Mouse (Mus musculus) CH12.LX (cell line): Measurements from ENCODE around the gene Chid1. TPM values are rescaled to one million over a fixed set of nuclear protein-coding genes. Genes with fewer than 3 reads are reported as not detected.

ENCODE experiments used
- DNase-seq: peaks from one replicate; pipeline ENCODE4 v3.0.0-alpha.2; 2013; ENCODE audit errors: extremely low read depth
- H3K27ac ChIP-seq: 2 replicates; pipeline ENCODE4 v1.5.1; 2012; ENCODE audit warnings: low read depth, mild to moderate bottlenecking, control low read depth, moderate library complexity; ENCODE audit not compliant: insufficient read depth
- H3K27me3 ChIP-seq: replicated peaks from 2 replicates; pipeline ENCODE3; 2012; ENCODE audit warnings: inconsistent platforms
- H3K36me3 ChIP-seq, 2 experiments: replicated peaks in 1 of 2; 2 replicates each; pipeline versions ENCODE3 to v1.6.1; 2012; ENCODE audit warnings: inconsistent platforms in 1 of 2, low read length in 1 of 2, mild to moderate bottlenecking in 1 of 2, mixed read lengths in 1 of 2, moderate library complexity in 1 of 2; ENCODE audit not compliant: control insufficient read depth in 1 of 2, insufficient read depth in 1 of 2
- H3K4me1 ChIP-seq, 2 experiments: 2 replicates each; pipeline ENCODE4 v1.6.1; 2012; ENCODE audit warnings: inconsistent platforms in 1 of 2, moderate library complexity in 1 of 2; ENCODE audit not compliant: insufficient read depth in 2 of 2, control insufficient read depth in 1 of 2
- H3K4me2 ChIP-seq: 2 replicates; pipeline ENCODE4 v1.6.1; 2012; ENCODE audit warnings: low read depth, mild to moderate bottlenecking, control low read depth; ENCODE audit not compliant: poor library complexity, insufficient read depth, severe bottlenecking
- H3K4me3 ChIP-seq, 3 experiments: fragments of 150-350 bp in 1 of 3; sonication (generic) in 1 of 3; replicated peaks in 1 of 3; 2 replicates each; pipeline versions ENCODE3 to v1.5.1; 2011 to 2012; ENCODE audit warnings: low read depth in 2 of 3, low read length in 2 of 3, mild to moderate bottlenecking in 2 of 3, moderate library complexity in 2 of 3, control low read depth in 1 of 3, improper control_type of control experiment in 1 of 3, inconsistent platforms in 1 of 3, mixed read lengths in 1 of 3; ENCODE audit not compliant: poor library complexity in 1 of 3
- H3K79me2 ChIP-seq: replicated peaks from 2 replicates; pipeline ENCODE4 v1.6.1; 2012; ENCODE audit warnings: mild to moderate bottlenecking, moderate library complexity; ENCODE audit not compliant: control insufficient read depth, poor library complexity, insufficient read depth, severe bottlenecking; ENCODE audit errors: extremely low read depth
- H3K9ac ChIP-seq: 2 replicates; pipeline ENCODE4 v1.6.1; 2012; ENCODE audit warnings: low read depth, mild to moderate bottlenecking, control low read depth, moderate library complexity; ENCODE audit not compliant: insufficient read depth
- H3K9me3 ChIP-seq: replicated peaks from 2 replicates; pipeline ENCODE3; 2012; ENCODE audit warnings: low read length, inconsistent platforms, mixed read lengths
- CHD2 ChIP-seq: IDR thresholded peaks from 2 replicates; pipeline ENCODE4 v1.6.1; 2011; ENCODE audit warnings: low read length, improper control_type of control experiment
- E2F4 ChIP-seq: IDR thresholded peaks from 2 replicates; pipeline ENCODE4 v1.6.1; 2011; ENCODE audit warnings: low read depth, low read length, improper control_type of control experiment; ENCODE audit not compliant: insufficient replicate concordance
- ELF1 ChIP-seq: IDR thresholded peaks from 2 replicates; pipeline ENCODE4 v1.6.1; 2014; ENCODE audit warnings: low read depth, mild to moderate bottlenecking, inconsistent platforms, low read length, improper control_type of control experiment
- GABPA ChIP-seq: IDR thresholded peaks from 2 replicates; pipeline ENCODE4 v1.6.1; 2012; ENCODE audit warnings: low read depth, low read length, improper control_type of control experiment, inconsistent platforms; ENCODE audit not compliant: insufficient replicate concordance
- HCFC1 ChIP-seq: IDR thresholded peaks from 2 replicates; pipeline ENCODE4 v1.6.1; 2012; ENCODE audit warnings: low read depth, mild to moderate bottlenecking, inconsistent platforms, low read length, improper control_type of control experiment
- JUN ChIP-seq: IDR thresholded peaks from 2 replicates; pipeline ENCODE4 v1.6.1; 2011; ENCODE audit warnings: low read depth, mild to moderate bottlenecking, low read length, improper control_type of control experiment, moderate library complexity; ENCODE audit not compliant: insufficient read depth
- JUND ChIP-seq: conservative IDR thresholded peaks from 2 replicates; pipeline ENCODE4 v1.6.1; 2011; ENCODE audit warnings: low read depth, low read length, improper control_type of control experiment
- KAT2A ChIP-seq: IDR thresholded peaks from 2 replicates; pipeline ENCODE4 v1.6.1; 2012; ENCODE audit warnings: low read length, improper control_type of control experiment, inconsistent platforms; ENCODE audit not compliant: insufficient replicate concordance
- MAFK ChIP-seq: IDR thresholded peaks from 2 replicates; pipeline ENCODE4 v1.6.1; 2011; ENCODE audit warnings: low read length, improper control_type of control experiment; ENCODE audit not compliant: insufficient replicate concordance
- MAZ ChIP-seq: IDR thresholded peaks from 2 replicates; pipeline ENCODE4 v1.6.1; 2012; ENCODE audit warnings: low read depth, mild to moderate bottlenecking, inconsistent platforms, low read length, improper control_type of control experiment, moderate library complexity
- MXI1 ChIP-seq: IDR thresholded peaks from 2 replicates; pipeline ENCODE4 v1.6.1; 2011; ENCODE audit warnings: mild to moderate bottlenecking, low read depth, low read length, improper control_type of control experiment
- MYC ChIP-seq: IDR thresholded peaks from 2 replicates; pipeline ENCODE4 v1.6.1; 2011; ENCODE audit warnings: low read depth, mild to moderate bottlenecking, improper control_type of control experiment, low read length
- NRF1 ChIP-seq: IDR thresholded peaks from 2 replicates; pipeline ENCODE4 v1.6.1; 2014; ENCODE audit warnings: low read depth, mild to moderate bottlenecking, inconsistent platforms, low read length, improper control_type of control experiment, moderate library complexity
- PAX5 ChIP-seq: IDR thresholded peaks from 2 replicates; pipeline ENCODE4 v1.6.1; 2012; ENCODE audit warnings: low read length, inconsistent platforms, mixed read lengths
- POLR2A ChIP-seq: IDR thresholded peaks from 2 replicates; pipeline ENCODE4 v1.6.1; 2011; ENCODE audit warnings: low read depth, mild to moderate bottlenecking, improper control_type of control experiment, low read length
- POLR2AphosphoS2 ChIP-seq: IDR thresholded peaks from 2 replicates; pipeline ENCODE4 v1.6.1; 2011; ENCODE audit warnings: low read depth, low read length, improper control_type of control experiment
- SIN3A ChIP-seq: IDR thresholded peaks from 2 replicates; pipeline ENCODE4 v1.6.1; 2012; ENCODE audit warnings: low read length, improper control_type of control experiment, inconsistent platforms
- SMC3 ChIP-seq: IDR thresholded peaks from 2 replicates; pipeline ENCODE4 v1.6.1; 2011; ENCODE audit warnings: low read depth, low read length, improper control_type of control experiment
- TBP ChIP-seq: conservative IDR thresholded peaks from 2 replicates; pipeline ENCODE4 v1.6.1; 2011; ENCODE audit warnings: low read depth, low read length, improper control_type of control experiment
- TCF12 ChIP-seq: IDR thresholded peaks from 2 replicates; pipeline ENCODE4 v1.6.1; 2014; ENCODE audit warnings: low read depth, mild to moderate bottlenecking, inconsistent platforms, low read length, improper control_type of control experiment
- UBTF ChIP-seq: IDR thresholded peaks from 2 replicates; pipeline ENCODE4 v1.6.1; 2012; ENCODE audit warnings: low read depth, mild to moderate bottlenecking, inconsistent platforms, low read length, improper control_type of control experiment, moderate library complexity
- ZMIZ1 ChIP-seq: IDR thresholded peaks from 2 replicates; pipeline ENCODE4 v1.6.1; 2012; ENCODE audit warnings: low read depth, mild to moderate bottlenecking, inconsistent platforms, low read length, improper control_type of control experiment
- dilution Hi-C: fragments of 300-500 bp; cut with MboI; formaldehyde crosslinking; loops from 2 replicates; pipeline ENCODE4 v1.14.3; 2020; ENCODE audit warnings: low sequenced_read_pairs; ENCODE audit not compliant: extremely low pct_unique_long_range_greater_than_20kb, extremely low pct_ligation_motif_present
- in situ Hi-C: fragments of 300-500 bp; cut with MboI; formaldehyde crosslinking; loops from 3 replicates; pipeline ENCODE4 v1.14.3; 2019; ENCODE audit warnings: low sequenced_read_pairs, low pct_ligation_motif_present, low pct_unique_long_range_greater_than_20kb, mixed read lengths
- polyA plus RNA-seq: library from polyadenylated mRNA; unstranded; fragments of >175 nt; gene quantifications from 2 replicates; pipeline ENCODE4 v1.2.1, GENCODE M21; 2012; ENCODE audit warnings: low read depth; ENCODE audit not compliant: insufficient read length
- total RNA-seq, 2 experiments: library from RNA; depleted of rRNA; stranded (reverse); fragments of 300-350 nt in 1 of 2; fragments of >200 nt in 1 of 2; gene quantifications; 2 replicates each; pipeline ENCODE4 v1.2.3; 2012 to 2014

Gene Chid1
- total and polyA plus RNA-seq, 3 experiments, result 27.0 to 50.5 (median 42.3) TPM

DNA sequence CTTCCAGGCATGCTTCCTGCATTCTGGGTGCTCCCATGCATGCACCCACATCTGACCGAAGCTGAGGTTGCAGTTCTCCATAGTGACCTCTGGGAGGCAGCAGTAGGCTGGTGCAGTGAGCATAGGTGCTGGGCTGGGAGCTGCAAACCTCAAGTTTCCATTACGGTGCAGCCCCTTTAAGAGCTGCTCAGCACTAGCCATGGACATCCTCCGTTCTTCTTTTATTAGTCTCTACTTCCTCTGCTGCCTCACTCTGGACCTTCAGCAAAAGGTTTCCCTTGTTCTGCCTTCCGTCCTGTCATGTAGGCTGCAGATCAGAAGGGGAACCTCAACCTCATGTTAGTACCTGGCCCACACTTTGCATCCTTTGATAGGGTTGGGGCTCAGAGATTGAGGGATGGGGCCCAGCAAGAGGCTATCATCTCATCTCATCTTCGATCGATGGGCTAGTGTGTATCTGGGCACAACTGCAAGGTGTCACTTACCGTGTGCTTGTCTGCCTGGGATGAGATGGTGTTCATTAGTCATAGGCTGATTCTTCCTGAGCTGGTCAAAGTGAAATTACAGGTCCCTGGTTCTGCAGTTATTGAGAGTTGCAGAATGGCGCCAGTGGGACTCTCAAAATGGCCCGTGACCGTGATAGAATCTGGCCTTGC, 58.7 kb downstream of the Chid1 start (continued):
- peak; percentile 56 for TF ChIP-seq HCFC1
- no peak for TF ChIP-seq KAT2A
- no peak for TF ChIP-seq CHD2
- 0 out of 2 replicates have a peak, but pooled peaks have one; percentile 11 for TF ChIP-seq JUN
- TF ChIP-seq MYC, result peak; percentile 70; the same call in 1 of the 2 replicates
- TF ChIP-seq MAFK, result peak; percentile 70; the same call in 1 of the 2 replicates
- no peak for TF ChIP-seq UBTF
- peak; percentile 78 for TF ChIP-seq MAZ
- TF ChIP-seq GABPA, result no peak
- peak; percentile 47; the same call in 1 of the 2 replicates for TF ChIP-seq TCF12
- TF ChIP-seq POLR2AphosphoS2, result no peak

DNA sequence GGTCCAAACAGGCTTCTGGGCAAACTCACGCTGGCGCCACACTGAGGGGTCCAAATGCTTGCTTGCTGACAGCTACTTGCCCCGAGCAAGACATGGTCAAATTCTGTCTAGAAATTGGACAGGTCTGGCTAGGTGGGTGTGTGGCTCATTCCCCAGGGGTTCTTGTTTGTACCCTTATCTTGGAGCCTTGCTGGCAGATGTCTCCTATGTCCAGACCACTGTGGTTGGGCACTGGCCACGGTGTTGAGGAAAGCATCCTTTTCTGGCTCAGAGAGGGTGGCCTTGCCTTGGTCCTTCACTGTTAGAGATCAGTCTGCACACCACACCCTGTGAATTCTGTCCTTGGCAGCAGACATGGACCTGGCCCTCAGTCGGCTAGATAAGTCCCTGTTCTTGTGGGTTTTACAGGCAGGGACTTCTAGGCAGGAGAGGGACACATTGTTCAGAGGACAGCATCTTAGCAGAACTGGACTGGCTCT, 61.3 kb downstream of the Chid1 start:
- in situ Hi-C loops, result no loop called here
- TF ChIP-seq MXI1, result no peak
- TF ChIP-seq SMC3, result no peak
- TF ChIP-seq ZMIZ1, result no peak
- no peak for TF ChIP-seq PAX5
- TF ChIP-seq SIN3A, result no peak
- no peak for TF ChIP-seq MAFK
- TF ChIP-seq E2F4, result no peak
- no peak for TF ChIP-seq TBP
- TF ChIP-seq JUN, result no peak
- TF ChIP-seq TCF12, result no peak
- no peak for TF ChIP-seq ELF1
- TF ChIP-seq JUND, result no peak
- TF ChIP-seq NRF1, result no peak
- TF ChIP-seq MYC, result no peak
- TF ChIP-seq POLR2A, result no peak
- Histone ChIP-seq H3K79me2 (peaks cover 16% of the 10 kb centered on the region), H3K4me3 (no peak overlapping the region), H3K9ac (no peak overlapping the region), H3K27me3 (peaks cover 9% of the 10 kb centered on the region), H3K4me1 (peaks cover 19 to 45% of the 10 kb centered on the region in 2 experiments), H3K36me3 (peaks cover 0 to 17% of the 10 kb centered on the region in 2 experiments), H3K9me3 (no peaks in the 10 kb centered on the region), H3K4me2 (no peak overlapping the region), H3K27ac (no peak overlapping the region)
- dilution Hi-C loops, result no loop called here
- no peak for DNase-seq
